Mouse (Mus musculus) brain, embryonic 18.5 days (tissue): Measurements from ENCODE around the gene Hs3st5.
"Not testable (repeated sequence)": the region's sequence is repeated elsewhere in the genome, so short reads cannot be mapped to it uniquely, and the experiment has no call there.

ENCODE experiments used
- DNase-seq: peaks from one replicate; pipeline ENCODE4 v3.0.0-alpha.2; 2012; ENCODE audit warnings: low read depth, low spot score

The Hs3st5 gene

GRCm38 (mm10) chr10:36506727-36507555 is at the start of gene Hs3st5:
Hs3st5 (plus strand) TSS chr10:36506814.
- no peak for DNase-seq

- DNase-seq, result no peak
These were observed 38.0 kb upstream of the Hs3st5 start for GRCm38 (mm10) chr10:36468664-36469063.

GRCm38 (mm10) chr10:36471135-36471534 is 35.5 kb upstream of the Hs3st5 start:
- no peak for DNase-seq

- DNase-seq, result no peak
These were observed 31.8 kb upstream of the Hs3st5 start for GRCm38 (mm10) chr10:36474834-36475233.

GRCm38 (mm10) chr10:36477543-36477942 is 29.1 kb upstream of the Hs3st5 start:
- DNase-seq, result no peak

GRCm38 (mm10) chr10:36483362-36483761 is 23.3 kb upstream of the Hs3st5 start:
- DNase-seq, result no peak

- no peak for DNase-seq
These were observed 22.6 kb upstream of the Hs3st5 start for GRCm38 (mm10) chr10:36484011-36484410.

GRCm38 (mm10) chr10:36484728-36485300 is 21.8 kb upstream of the Hs3st5 start:
- no peak for DNase-seq

GRCm38 (mm10) chr10:36493566-36493965 is 13.0 kb upstream of the Hs3st5 start:
- no peak for DNase-seq

GRCm38 (mm10) chr10:36499713-36500112 is 6.9 kb upstream of the Hs3st5 start:
- DNase-seq, result no peak

GRCm38 (mm10) chr10:36506033-36506726 is 434 bp upstream of the Hs3st5 start:
- no peak for DNase-seq

GRCm38 (mm10) chr10:36507556-36507870 is 899 bp downstream of the Hs3st5 start:
- DNase-seq, result no peak

GRCm38 (mm10) chr10:36507991-36508546 is 1.5 kb downstream of the Hs3st5 start:
- DNase-seq, result no peak

- DNase-seq, result no peak
These were observed 2.9 kb downstream of the Hs3st5 start for GRCm38 (mm10) chr10:36509477-36509876.

GRCm38 (mm10) chr10:36523881-36524280 is 17.3 kb downstream of the Hs3st5 start:
- no peak for DNase-seq

- DNase-seq, result no peak
These were observed 27.2 kb downstream of the Hs3st5 start for GRCm38 (mm10) chr10:36533633-36534335.

- no peak for DNase-seq
These were observed 40.0 kb downstream of the Hs3st5 start for GRCm38 (mm10) chr10:36546622-36547021.

GRCm38 (mm10) chr10:36547713-36548112 is 41.1 kb downstream of the Hs3st5 start:
- DNase-seq, result not testable (repeated sequence)

- DNase-seq, result no peak
These were observed 47.4 kb downstream of the Hs3st5 start for GRCm38 (mm10) chr10:36554057-36554456.

GRCm38 (mm10) chr10:36554941-36555888 is 48.6 kb downstream of the Hs3st5 start:
- no peak for DNase-seq

- no peak for DNase-seq
These were observed 49.5 kb downstream of the Hs3st5 start for GRCm38 (mm10) chr10:36556128-36556527.
